Mouse (Mus musculus) liver, embryonic 14.5 days (tissue): ENCODE data around the gene Sgca.

Experiments
- CTCF ChIP-seq: IDR thresholded peaks from 2 replicates; pipeline ENCODE4 v1.5.1; 2016; ENCODE audit warnings: antibody characterized with exemption, low read depth, control low read depth
- EP300 ChIP-seq: IDR thresholded peaks from 2 replicates; pipeline ENCODE4 v1.6.1; 2016; ENCODE audit warnings: antibody characterized with exemption, low read depth

DNA sequence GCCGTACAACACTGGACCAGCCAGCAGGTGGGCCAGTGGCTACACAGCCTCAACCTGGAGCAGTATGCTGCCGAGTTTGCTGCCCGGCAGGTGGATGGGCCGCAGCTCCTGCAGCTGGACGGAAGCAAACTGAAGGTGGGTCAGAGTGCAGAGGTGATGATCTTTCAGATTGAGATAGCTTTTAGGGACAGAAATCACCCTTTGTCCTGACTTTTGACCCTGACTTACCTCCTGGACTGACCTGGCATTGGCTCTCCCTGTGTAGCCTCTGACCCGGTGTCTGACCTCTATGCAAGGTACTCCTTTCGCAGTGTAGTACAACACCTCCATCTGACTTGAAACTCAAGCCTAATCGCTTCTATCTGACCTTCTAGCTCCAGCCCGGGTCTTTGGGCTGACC is 47.4 kb upstream of the Sgca start:
- no peak for TF ChIP-seq CTCF
- TF ChIP-seq EP300: no peak
